25 mouse cellular contexts compared by ENCODE assay signal in genomic region chr16:35601426-35601825, GRCm38 (mm10).
"Had no signal": no experiment of that assay in that cellular context is flagged by ENCODE, and none has a peak within 500 bp of the region (broad histone marks: within the 10 kb centered on the region; RNA-seq: fewer than 3 reads in every experiment).

No protein-coding gene starts in this region.

- H3K27me3 ChIP-seq: embryonic facial prominence, embryonic 12.5 days; forebrain, embryonic 12.5 days; forebrain, embryonic 13.5 days; forebrain, embryonic 15.5 days had no signal

- DNase-seq: cerebellum, adult 9-11 months; cerebellum, postnatal 10 days; cerebellum, postnatal 14 days; cerebellum, postnatal 25 days; cerebellum, postnatal 36 days; embryo, embryonic 11 days; forebrain, postnatal 0 days; gastrocnemius, adult 2 months; gastrocnemius, postnatal 10 days; gastrocnemius, postnatal 14 days; gastrocnemius, postnatal 25 days; gastrocnemius, postnatal 36 days; heart, adult 11 months; heart, adult 18-20 months; heart, adult 2 months had no signal

- H3K4me3 ChIP-seq: embryonic facial prominence, embryonic 10.5 days; embryonic facial prominence, embryonic 12.5 days; embryonic facial prominence, embryonic 13.5 days; embryonic facial prominence, embryonic 15.5 days; erythroblast, embryonic 14.5 days; forebrain, embryonic 10.5 days; forebrain, embryonic 12.5 days; forebrain, embryonic 13.5 days; forebrain, embryonic 15.5 days; gastrocnemius, adult 2 months; heart, adult 2 months; heart, embryonic 10.5 days had no signal

- H3K36me3 ChIP-seq: embryonic facial prominence, embryonic 10.5 days; embryonic facial prominence, embryonic 12.5 days; embryonic facial prominence, embryonic 13.5 days; embryonic facial prominence, embryonic 15.5 days; forebrain, embryonic 12.5 days; forebrain, embryonic 15.5 days; heart, embryonic 10.5 days had no signal

- H3K27ac ChIP-seq: embryonic facial prominence, embryonic 10.5 days; embryonic facial prominence, embryonic 12.5 days; embryonic facial prominence, embryonic 13.5 days; embryonic facial prominence, embryonic 15.5 days; forebrain, embryonic 12.5 days; forebrain, embryonic 15.5 days; gastrocnemius, adult 2 months; heart, adult 2 months; heart, embryonic 10.5 days had no signal
